In genomic region chr4:65770952-65771351, GRCm38 (mm10) we compare ENCODE assay signal across 15 mouse cellular contexts.
"Had no signal": no experiment of that assay in that cellular context is flagged by ENCODE, and none has a peak within 500 bp of the region (broad histone marks: within the 10 kb centered on the region; RNA-seq: fewer than 3 reads in every experiment).

No protein-coding gene starts in this region.

- H3K4me3 ChIP-seq: neural tube, embryonic 15.5 days; stomach, embryonic 15.5 days had no signal

- H3K27me3 ChIP-seq: neural tube, embryonic 15.5 days; stomach, embryonic 15.5 days had no signal

- H3K9ac ChIP-seq: neural tube, embryonic 15.5 days; stomach, embryonic 15.5 days had no signal

- H3K4me2 ChIP-seq: neural tube, embryonic 15.5 days; stomach, embryonic 15.5 days had no signal

- DNase-seq: retina, postnatal 1 day; right cerebral cortex, adult 18-20 months; right cerebral cortex, postnatal 14 days; right cerebral cortex, postnatal 25 days; right cerebral cortex, postnatal 4 days; spleen, adult 18-20 months; thymus, adult 18-20 months; thymus, adult 2 months; thymus, postnatal 14 days; thymus, postnatal 25 days; thymus, postnatal 36 days; thymus, postnatal 4 days had no signal

- H3K36me3 ChIP-seq: neural tube, embryonic 15.5 days; stomach, embryonic 15.5 days had no signal

- H3K9me3 ChIP-seq: neural tube, embryonic 15.5 days; stomach, embryonic 15.5 days had no signal

- H3K4me1 ChIP-seq: neural tube, embryonic 15.5 days; stomach, embryonic 15.5 days had no signal

- H3K27ac ChIP-seq: neural tube, embryonic 15.5 days; stomach, embryonic 15.5 days; stomach, postnatal 0 days had no signal
